Mouse (Mus musculus) Patski (cell line): ENCODE data around the gene Zscan2. TPM values are rescaled to one million over a fixed set of nuclear protein-coding genes. Genes with fewer than 3 reads are reported as not detected.
A peak's percentile ranks its signal among the peaks of the same experiment; 100 is the strongest.

ENCODE experiments used
- ATAC-seq: fragments of 100-300 bp; one replicate; pipeline ENCODE4 v1.8.0; 2021
- CTCF ChIA-PET: fragments of 350-600 bp; sonication (Branson Sonifier 250); formaldehyde crosslinking; loops from one replicate; lab custom pipeline; 2022; ENCODE audit warnings: inconsistent platforms; lab: Charles Lee
- POLR2A ChIA-PET: fragments of 350-600 bp; sonication (Branson Sonifier 250); formaldehyde crosslinking; loops from one replicate; lab custom pipeline; 2022; ENCODE audit warnings: antibody characterized with exemption, inconsistent platforms; lab: Charles Lee
- DNase-seq: peaks from one replicate; pipeline ENCODE4 v3.0.0-alpha.2; 2011; ENCODE audit warnings: low read depth, low spot score
- H3K27me3 ChIP-seq: fragments of 371-371 bp; one replicate; pipeline ENCODE4 v1.5.1; 2021
- CTCF ChIP-seq: fragments of 100-300 bp; IDR thresholded peaks from one replicate; pipeline ENCODE4 v1.5.1; 2021
- in situ Hi-C: fragments of 300-500 bp; cut with MboI; formaldehyde crosslinking; loops from 3 replicates; pipeline ENCODE4 v1.11.1; 2018; ENCODE audit warnings: low pct_unique_long_range_greater_than_20kb, mixed read lengths
- polyA plus RNA-seq: library from polyadenylated mRNA; unstranded; gene quantifications from one replicate; pipeline ENCODE4 v1.2.3, GENCODE M21; 2021

Gene Zscan2
- polyA plus RNA-seq, 1 experiment from 2014 or later, result 20.3 TPM

DNA sequence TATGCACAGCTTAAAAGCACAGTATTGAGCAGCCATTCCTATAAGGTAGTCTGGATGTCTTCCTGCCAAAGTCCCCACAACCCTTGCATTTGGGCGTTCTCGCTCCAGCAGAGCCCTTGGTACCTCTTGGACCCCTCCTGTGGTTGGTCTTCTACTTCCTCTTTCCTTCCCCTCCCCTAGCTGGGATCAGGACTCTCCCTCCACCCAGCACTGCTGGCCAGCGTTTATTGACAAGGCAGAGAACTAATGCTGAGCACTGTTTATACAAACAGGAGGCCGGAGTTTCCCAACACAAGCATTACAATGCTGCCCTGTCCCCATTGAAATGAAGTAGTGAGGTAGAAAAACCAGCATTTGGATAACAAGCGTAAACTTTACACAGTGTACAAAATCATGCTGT, 12.3 kb downstream of the Zscan2 start:
- TF ChIP-seq CTCF, result no peak
- ATAC-seq (no peak), DNase-seq (no peak)
- ChIA-PET CTCF (no interaction called here), POLR2A (no interaction called here)
- H3K27me3 ChIP-seq, result no peaks in the 10 kb centered on the region
- in situ Hi-C loops, result no loop called here

GRCm38 (mm10) chr7:80873631-80874030, 12.9 kb downstream of the Zscan2 start:
- ChIA-PET POLR2A (no interaction called here), CTCF (no interaction called here)
- ATAC-seq (no peak), DNase-seq (no peak)
- in situ Hi-C loops, result no loop called here
- no peak for TF ChIP-seq CTCF
- no peaks in the 10 kb centered on the region for H3K27me3 ChIP-seq

GRCm38 (mm10) chr7:80875727-80876126, 15.0 kb downstream of the Zscan2 start:
- DNase-seq (no peak), ATAC-seq (no peak)
- ChIA-PET POLR2A (no interaction called here), CTCF (interaction anchor here (1.6 kb wide), 1 partner anchor 18 kb away, joined by 4 read pairs; no protein-coding TSS in a partner anchor)
- H3K27me3 ChIP-seq, result no peaks in the 10 kb centered on the region
- in situ Hi-C loops, result no loop called here
- TF ChIP-seq CTCF, result no peak

DNA sequence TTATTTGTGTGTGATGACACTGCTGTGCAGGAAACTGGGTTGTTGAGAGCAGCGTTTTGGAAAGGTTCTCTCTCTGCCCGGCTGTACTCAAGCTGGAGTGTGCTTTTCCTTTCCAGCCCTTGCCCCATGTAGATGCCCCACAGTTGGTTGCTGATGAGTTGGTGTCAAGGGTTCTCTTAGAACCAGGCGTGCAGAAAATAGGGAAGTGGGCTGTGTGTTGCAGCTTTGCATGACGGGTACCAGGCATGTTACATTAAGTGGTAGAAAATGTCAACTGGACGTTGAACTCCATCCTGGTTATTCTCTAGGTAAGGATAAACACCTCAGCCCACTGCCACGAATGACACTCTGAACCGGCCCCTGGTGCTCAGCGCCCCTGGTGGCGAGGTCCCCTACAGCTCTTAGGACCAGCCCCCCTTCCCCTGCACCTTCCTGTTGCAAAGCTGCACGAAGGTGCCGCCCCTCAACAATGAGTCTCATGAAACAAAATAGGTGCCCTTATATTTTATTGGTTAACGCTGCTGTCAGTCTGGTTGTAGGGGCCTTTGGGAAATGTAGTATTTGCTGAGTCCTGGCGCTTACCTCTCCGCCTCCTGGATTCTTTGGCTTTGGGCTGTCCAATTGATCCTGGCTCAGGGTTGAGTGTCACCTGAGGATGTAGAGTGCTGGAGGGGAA, 22.2 kb downstream of the Zscan2 start:
- ATAC-seq (no peak), DNase-seq (no peak)
- in situ Hi-C loops, result loop anchor here (5.0 to 10.0 kb wide), 2 partner anchors 172 to 274 kb away; partner anchors contain the start of gene Alpk3
- POLR2A ChIA-PET, result no interaction called here
- CTCF ChIA-PET, result no interaction called here
- no peaks in the 10 kb centered on the region for H3K27me3 ChIP-seq
- TF ChIP-seq CTCF, result no peak

DNA sequence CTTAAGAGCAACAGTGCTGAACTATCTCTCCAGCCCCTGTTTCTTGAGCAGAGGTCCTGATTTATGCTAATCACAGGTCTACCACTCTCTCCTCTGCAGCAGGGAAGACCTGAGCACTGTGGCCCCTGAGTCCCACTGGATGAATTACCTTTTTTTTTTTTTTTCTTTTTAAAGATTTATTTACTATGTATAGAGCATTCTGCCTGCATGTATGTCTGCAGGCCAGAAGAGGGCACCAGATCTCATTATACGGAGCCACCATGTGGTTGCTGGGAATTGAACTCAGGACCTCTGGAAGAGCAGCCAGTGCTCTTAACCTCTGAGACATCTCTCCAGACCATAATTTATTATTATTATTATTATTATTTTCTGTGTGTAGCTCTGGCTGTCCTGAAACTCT, 24.9 kb downstream of the Zscan2 start:
- ChIA-PET CTCF (no interaction called here), POLR2A (interaction anchor here (0.7 kb wide), 1 partner anchor 241 kb away, joined by 3 read pairs; no protein-coding TSS in a partner anchor)
- DNase-seq (no peak), ATAC-seq (no peak)
- H3K27me3 ChIP-seq, result no peaks in the 10 kb centered on the region
- in situ Hi-C loops, result loop anchor here (10.0 kb wide), 1 partner anchor 169 kb away; the partner anchor contains the start of gene Alpk3
- TF ChIP-seq CTCF, result peak; percentile 76

DNA sequence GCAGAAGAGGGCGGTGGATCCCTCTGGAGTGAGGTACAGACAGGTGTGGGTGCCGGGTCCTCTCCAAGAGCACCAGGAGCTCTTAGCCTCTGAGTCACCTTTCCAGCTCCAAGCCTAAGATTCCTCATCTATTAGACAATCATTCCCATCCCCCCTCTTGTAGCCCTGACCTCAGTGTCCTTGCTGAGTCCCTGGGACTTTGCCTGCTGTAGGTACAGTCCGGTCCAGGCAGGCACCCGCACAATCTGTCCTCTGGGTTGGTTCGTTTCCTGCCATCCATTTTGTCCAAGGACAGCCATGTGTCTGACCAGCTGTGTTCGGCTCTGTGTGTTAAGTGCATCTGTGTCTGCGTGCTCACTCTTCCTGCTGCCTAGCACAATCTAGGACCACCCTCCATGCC, 27.9 kb downstream of the Zscan2 start:
- DNase-seq (no peak), ATAC-seq (peak; percentile 40)
- in situ Hi-C loops, result loop anchor here (10.0 kb wide), 1 partner anchor 166 kb away; the partner anchor contains the start of gene Alpk3
- H3K27me3 ChIP-seq, result no peaks in the 10 kb centered on the region
- ChIA-PET POLR2A (interaction anchor here (0.8 to 2.2 kb wide), 3 partner anchors 12 to 148 kb away, joined by 3 to 11 read pairs (median 3); partner anchors contain the start of gene Wdr73), CTCF (interaction anchor here (0.8 to 2.4 kb wide), 6 partner anchors 10 to 266 kb away, joined by 3 to 9 read pairs (median 3); partner anchors contain the start of gene Wdr73)
- TF ChIP-seq CTCF, result no peak

DNA sequence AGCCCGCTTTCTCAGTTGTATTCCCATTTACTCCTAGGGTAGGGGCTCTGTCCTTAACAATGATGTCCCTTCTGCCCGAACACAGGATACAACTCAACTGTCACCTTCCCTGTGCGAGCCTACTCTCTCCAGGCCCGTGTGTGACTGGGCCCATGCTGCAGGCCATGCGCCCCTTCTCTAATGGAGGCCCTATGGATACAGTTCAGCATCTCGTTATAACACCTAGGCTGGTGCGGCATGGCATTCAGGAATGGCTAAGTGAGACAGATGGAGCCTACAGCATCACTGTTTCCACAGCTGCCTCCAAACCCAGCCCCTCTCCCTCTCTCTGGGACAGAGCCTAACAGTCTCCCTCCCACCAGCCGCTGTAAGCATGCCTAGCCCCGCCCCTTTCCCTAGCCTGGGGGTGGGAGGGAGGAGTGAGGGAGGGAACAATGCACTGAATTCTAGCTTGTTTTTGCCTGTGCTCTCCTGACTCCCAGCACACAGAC, 28.3 kb downstream of the Zscan2 start:
- TF ChIP-seq CTCF, result no peak
- ATAC-seq (no peak), DNase-seq (no peak)
- no peaks in the 10 kb centered on the region for H3K27me3 ChIP-seq
- in situ Hi-C loops, result loop anchor here (10.0 kb wide), 1 partner anchor 166 kb away; the partner anchor contains the start of gene Alpk3
- POLR2A ChIA-PET, result interaction anchor here (1.0 to 2.2 kb wide), 2 partner anchors 12 to 148 kb away, joined by 3 to 11 read pairs; partner anchors contain the start of gene Wdr73
- CTCF ChIA-PET, result interaction anchor here (1.0 to 2.4 kb wide), 5 partner anchors 11 to 266 kb away, joined by 3 to 9 read pairs (median 3); partner anchors contain the start of gene Wdr73

DNA sequence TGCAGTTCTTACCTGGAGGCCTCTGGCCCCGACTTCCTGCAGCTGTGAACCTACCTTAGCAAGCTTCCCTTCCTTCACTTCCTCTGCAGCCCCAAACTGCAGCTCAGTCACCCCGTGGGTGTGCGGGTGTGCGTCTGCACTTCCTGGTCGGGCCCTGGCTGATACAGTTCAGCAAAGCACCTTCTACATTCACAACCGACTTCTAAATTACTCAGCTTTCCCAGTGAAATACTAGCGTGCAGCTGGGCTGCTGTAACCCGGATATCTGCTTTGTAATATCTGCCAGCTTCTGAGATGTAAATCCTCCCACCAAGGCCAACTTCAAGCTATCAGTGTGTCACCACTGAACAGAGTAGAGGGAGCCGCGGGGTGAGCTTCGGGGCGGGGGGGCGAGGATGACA, 29.1 kb downstream of the Zscan2 start:
- no peak for TF ChIP-seq CTCF
- no peak for ATAC-seq
- H3K27me3 ChIP-seq, result no peaks in the 10 kb centered on the region
- ChIA-PET POLR2A (interaction anchor here (2.2 kb wide), 1 partner anchor 11 kb away, joined by 11 read pairs; the partner anchor contains the start of gene Wdr73), CTCF (interaction anchor here (1.0 to 2.4 kb wide), 4 partner anchors 10 to 265 kb away, joined by 3 to 9 read pairs (median 3); partner anchors contain the start of gene Wdr73)
- no peak for DNase-seq
- in situ Hi-C loops, result loop anchor here (10.0 kb wide), 1 partner anchor 165 kb away; the partner anchor contains the start of gene Alpk3

DNA sequence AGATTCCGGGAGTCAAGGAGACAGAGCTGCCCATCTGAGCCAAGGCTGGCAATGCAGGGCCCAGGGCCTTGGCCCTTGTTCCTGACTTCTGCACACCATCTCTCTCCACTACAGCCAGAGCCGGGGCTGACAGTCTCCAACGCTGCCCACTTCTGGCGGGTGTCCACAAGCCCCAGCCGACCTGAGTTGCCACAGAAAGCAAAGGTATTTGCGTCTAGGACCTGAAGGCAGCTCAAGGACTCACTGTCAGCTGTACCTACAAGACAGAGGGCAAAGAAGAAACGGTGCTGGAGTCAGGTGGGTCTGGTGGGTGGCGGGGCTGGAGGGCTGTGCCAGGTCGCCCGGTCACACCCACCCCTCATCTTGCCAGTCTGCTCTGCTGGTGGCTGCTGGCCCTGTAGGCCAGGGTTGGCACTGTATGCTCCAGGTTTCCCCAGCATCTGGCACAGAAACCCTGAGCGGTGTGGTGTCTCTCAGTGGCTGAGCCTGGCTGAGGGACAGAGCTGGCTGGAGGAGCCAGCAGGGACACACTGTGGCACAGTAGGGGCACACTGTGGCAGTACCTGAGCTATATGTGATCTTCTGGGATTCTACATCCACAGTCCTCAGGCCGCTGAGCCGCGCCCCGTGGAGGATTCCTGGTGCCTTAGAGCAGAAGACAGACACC, 32.5 kb downstream of the Zscan2 start:
- DNase-seq (no peak), ATAC-seq (no peak)
- no peaks in the 10 kb centered on the region for H3K27me3 ChIP-seq
- in situ Hi-C loops, result no loop called here
- no peak for TF ChIP-seq CTCF
- CTCF ChIA-PET, result interaction anchor here (0.7 kb wide), 1 partner anchor 156 kb away, joined by 3 read pairs; no protein-coding TSS in a partner anchor
- POLR2A ChIA-PET, result no interaction called here

DNA sequence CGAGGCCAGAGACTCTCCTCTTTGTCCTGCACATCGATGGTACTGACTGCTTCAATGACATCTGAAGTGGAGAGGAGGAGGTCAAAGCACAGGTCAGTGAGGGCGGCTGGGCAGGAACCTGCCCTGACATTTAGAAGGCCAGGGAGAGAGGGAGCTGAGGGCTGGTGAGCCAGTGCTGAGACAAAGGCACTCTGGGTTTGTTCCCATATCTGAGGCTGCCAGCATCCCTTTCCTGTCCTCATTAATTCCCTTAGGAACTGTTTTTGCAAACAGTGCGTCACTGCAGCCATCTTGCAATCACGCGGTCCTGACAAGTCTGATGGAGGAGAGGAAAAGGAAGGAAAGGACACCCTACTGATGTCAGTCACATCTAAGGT, 33.0 kb downstream of the Zscan2 start:
- DNase-seq (no peak), ATAC-seq (no peak)
- ChIA-PET POLR2A (interaction anchor here (0.6 kb wide), 1 partner anchor 186 kb away, joined by 5 read pairs; no protein-coding TSS in a partner anchor), CTCF (no interaction called here)
- no peak for TF ChIP-seq CTCF
- in situ Hi-C loops, result no loop called here
- no peaks in the 10 kb centered on the region for H3K27me3 ChIP-seq
